Mouse (Mus musculus): ENCODE results near the gene Atg4d. TPM values are rescaled to one million over a fixed set of nuclear protein-coding genes. Genes with fewer than 3 reads are reported as not detected.
"Not testable (repeated sequence)": the region's sequence is repeated elsewhere in the genome, so short reads cannot be mapped to it uniquely, and the experiment has no call there.

Gene Atg4d
- total RNA-seq, 1 experiment, result 23.8 TPM

DNA sequence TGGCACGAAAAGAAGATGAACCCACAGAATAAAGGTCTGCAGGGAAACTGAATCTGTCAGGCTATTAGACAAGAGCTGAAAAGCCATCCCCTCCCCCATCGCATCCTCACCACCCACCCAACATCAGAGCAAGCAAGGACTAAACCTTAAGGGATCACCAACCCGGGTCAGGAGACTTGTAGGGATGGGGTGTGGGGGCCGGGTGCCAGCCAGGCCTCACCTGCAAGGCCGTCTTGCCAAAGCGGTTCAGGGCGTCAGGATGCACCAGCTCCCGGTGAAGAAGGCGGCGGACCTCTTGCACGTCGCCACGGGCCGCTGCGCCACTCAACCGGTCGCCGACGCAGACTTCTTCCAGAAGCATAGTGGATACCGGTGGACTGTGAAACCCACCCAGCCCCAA is 25.5 kb downstream of the Atg4d start:
- H3K9me3 ChIP-seq (ENCODE audit: control insufficient read depth, insufficient read depth, low read depth, low read length), result no peaks in the 10 kb centered on the region
- in situ Hi-C loops (cut with MboI; ENCODE audit: low sequenced_read_pairs in 2 of 2, unreplicated experiment in 2 of 2), result no loop called here
- no peak for TF ChIP-seq ZNF384 (IDR thresholded peaks at IDR 0.05; ENCODE audit: low read depth, low read length)
- no peak for TF ChIP-seq CHD2 (IDR thresholded peaks at IDR 0.05; ENCODE audit: low read depth, low read length)
- no peak for TF ChIP-seq MAFK (IDR thresholded peaks at IDR 0.05; ENCODE audit: insufficient read depth, low read depth, low read length)
- TF ChIP-seq HCFC1 (IDR thresholded peaks at IDR 0.05; ENCODE audit: borderline replicate concordance, insufficient read depth, low read length), result no peak
- no peak for TF ChIP-seq ZC3H11A (IDR thresholded peaks at IDR 0.05; ENCODE audit: borderline replicate concordance, low read depth, low read length)
- no peak for DNase-seq (ENCODE audit: low read depth, low spot score)
- H3K4me1 ChIP-seq (ENCODE audit: control insufficient read depth in 2 of 2, insufficient read depth in 2 of 2, low read length in 2 of 2, poor library complexity in 1 of 2), result peaks cover 2 to 9% of the 10 kb centered on the region in 2 experiments; a peak in 2 of 4 replicates
- H3K27ac ChIP-seq (ENCODE audit: insufficient read depth, low read depth, low read length, poor library complexity, severe bottlenecking), result no peak overlapping the region
- peak overlapping the region; percentile 76 for H3K9ac ChIP-seq (ENCODE audit: insufficient read depth, low read depth, low read length, poor library complexity, severe bottlenecking)
- H3K4me3 ChIP-seq (ENCODE audit: insufficient read depth in 1 of 2, low read depth in 1 of 2, low read length in 2 of 2, poor library complexity in 1 of 2, severe bottlenecking in 1 of 2), result peak overlapping the region; percentile 80 to 99
- H3K36me3 ChIP-seq (ENCODE audit: control insufficient read depth, insufficient read depth, low read length, poor library complexity, severe bottlenecking), result no peaks in the 10 kb centered on the region

DNA sequence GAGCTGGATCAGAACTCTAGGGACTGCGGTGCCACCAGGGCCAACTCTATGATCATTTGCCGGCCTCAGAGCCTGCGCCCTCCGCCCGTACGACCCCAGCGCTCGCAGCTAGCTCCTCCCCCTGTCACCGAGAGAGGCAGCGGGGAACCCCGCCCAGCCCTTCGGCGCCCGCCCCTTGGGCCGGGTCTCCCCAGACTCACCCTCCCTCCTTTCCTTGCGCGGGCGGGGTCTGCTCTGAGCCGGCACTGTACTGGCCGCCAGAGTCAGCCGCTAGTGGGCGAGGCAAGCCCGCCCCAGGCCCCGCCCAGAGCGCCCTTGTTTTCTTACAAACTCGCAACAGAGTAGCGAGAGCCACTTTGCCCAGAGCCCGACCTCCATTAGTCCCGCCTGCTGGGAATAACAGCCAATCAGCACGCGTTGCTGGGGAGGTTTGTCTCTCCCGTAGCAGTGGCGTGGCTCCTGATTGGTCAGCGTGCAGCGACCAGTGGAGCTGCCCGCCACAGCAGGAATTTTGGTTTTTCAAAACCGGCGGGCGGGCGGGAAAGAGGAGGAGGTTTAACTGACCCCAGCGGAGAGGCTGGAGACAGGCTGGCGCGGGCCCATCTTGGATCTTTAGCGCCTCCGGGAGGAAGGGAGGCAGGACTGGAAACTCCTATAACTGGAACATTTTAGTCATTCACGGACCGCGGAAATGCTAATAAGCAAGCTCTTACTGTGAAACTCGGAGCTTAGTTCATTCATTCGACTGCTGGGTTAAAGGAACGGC is 26.1 kb downstream of the Atg4d start, which contains the start of gene Cdkn2d:
Gene Cdkn2d, minus strand, starts transcription at position 386 of the 766 bp plus-strand sequence.
- Histone ChIP-seq H3K4me1 (ENCODE audit: control insufficient read depth in 2 of 2, insufficient read depth in 2 of 2, low read length in 2 of 2, poor library complexity in 1 of 2) (peaks cover 2 to 9% of the 10 kb centered on the region in 2 experiments; a peak in 2 of 4 replicates), H3K9ac (ENCODE audit: insufficient read depth, low read depth, low read length, poor library complexity, severe bottlenecking) (peak within 1 kb of the TSS; percentile 76), H3K36me3 (ENCODE audit: control insufficient read depth, insufficient read depth, low read length, poor library complexity, severe bottlenecking) (no peaks in the 10 kb centered on the region), H3K27ac (ENCODE audit: insufficient read depth, low read depth, low read length, poor library complexity, severe bottlenecking) (peak within 1 kb of the TSS; percentile 46), H3K9me3 (ENCODE audit: control insufficient read depth, insufficient read depth, low read depth, low read length) (no peaks in the 10 kb centered on the region), H3K4me3 (ENCODE audit: insufficient read depth in 1 of 2, low read depth in 1 of 2, low read length in 2 of 2, poor library complexity in 1 of 2, severe bottlenecking in 1 of 2) (peak within 1 kb of the TSS; percentile 80 to 99)
- TF ChIP-seq HCFC1 (IDR thresholded peaks at IDR 0.05; ENCODE audit: borderline replicate concordance, insufficient read depth, low read length), result peak; percentile 61; the same call in 1 of the 2 replicates
- peak; percentile 69; the same call in 1 of the 2 replicates for TF ChIP-seq CHD2 (IDR thresholded peaks at IDR 0.05; ENCODE audit: low read depth, low read length)
- TF ChIP-seq ZC3H11A (IDR thresholded peaks at IDR 0.05; ENCODE audit: borderline replicate concordance, low read depth, low read length), result no peak
- TF ChIP-seq MAFK (IDR thresholded peaks at IDR 0.05; ENCODE audit: insufficient read depth, low read depth, low read length), result no peak
- peak; percentile 87 for TF ChIP-seq ZNF384 (IDR thresholded peaks at IDR 0.05; ENCODE audit: low read depth, low read length)
- DNase-seq (ENCODE audit: low read depth, low spot score), result peak; percentile 100
- in situ Hi-C loops (cut with MboI; ENCODE audit: low sequenced_read_pairs in 2 of 2, unreplicated experiment in 2 of 2), result no loop called here

DNA sequence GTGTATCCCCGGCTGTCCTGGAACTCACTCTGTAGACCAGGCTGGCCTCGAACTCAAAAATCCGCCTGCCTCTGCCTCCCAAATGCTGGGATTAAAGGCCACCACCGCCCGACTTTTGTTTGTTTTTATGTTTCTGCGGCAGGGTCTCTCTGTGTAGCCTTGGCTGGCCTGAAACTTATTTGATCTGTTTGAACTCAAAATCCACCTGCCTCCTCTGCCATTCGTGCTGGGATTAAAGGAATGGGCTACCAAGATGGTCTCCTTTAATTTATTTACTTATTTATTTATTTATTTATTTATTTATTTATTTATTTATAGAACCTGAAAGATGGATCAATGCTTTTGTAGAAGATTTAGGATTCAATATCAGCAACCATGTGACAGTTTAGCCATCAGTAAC is 26.8 kb downstream of the Atg4d start:
- not testable (repeated sequence) for DNase-seq (ENCODE audit: low read depth, low spot score)

DNA sequence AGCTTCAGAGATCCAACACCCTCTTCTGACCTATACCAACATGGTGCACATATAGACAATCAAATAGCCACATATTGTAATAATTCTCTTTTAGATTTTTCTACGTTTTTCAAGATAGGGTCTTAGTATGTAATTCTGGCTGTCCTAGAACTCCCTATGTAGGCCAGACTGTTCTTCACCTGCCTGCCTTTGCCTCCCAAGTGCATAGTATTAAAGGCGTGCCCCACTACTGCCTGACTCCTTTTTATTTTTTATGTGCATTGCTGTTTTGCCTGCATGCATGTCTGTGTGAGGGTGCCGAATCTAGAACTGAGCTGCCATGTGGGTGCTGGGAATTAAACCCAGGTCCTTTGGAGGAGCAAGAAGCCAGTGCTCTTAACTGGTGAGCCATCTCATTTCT is 27.2 kb downstream of the Atg4d start:
- peak overlapping the region in 1 of 2 experiments; percentile 71; a peak in 2 of 4 replicates for H3K4me3 ChIP-seq (ENCODE audit: insufficient read depth in 1 of 2, low read depth in 1 of 2, low read length in 2 of 2, poor library complexity in 1 of 2, severe bottlenecking in 1 of 2)

More for the DNA sequence above, 26.8 kb downstream of the Atg4d start:
- H3K9me3 ChIP-seq (ENCODE audit: control insufficient read depth, insufficient read depth, low read depth, low read length); H3K36me3 ChIP-seq (ENCODE audit: control insufficient read depth, insufficient read depth, low read length, poor library complexity, severe bottlenecking); in situ Hi-C loops (cut with MboI; ENCODE audit: low sequenced_read_pairs in 2 of 2, unreplicated experiment in 2 of 2); H3K4me1 ChIP-seq (ENCODE audit: control insufficient read depth in 2 of 2, insufficient read depth in 2 of 2, low read length in 2 of 2, poor library complexity in 1 of 2): not testable (repeated sequence)
- H3K27ac ChIP-seq (ENCODE audit: insufficient read depth, low read depth, low read length, poor library complexity, severe bottlenecking), result peak overlapping the region; percentile 46
- peak overlapping the region; percentile 54 to 71 for H3K4me3 ChIP-seq (ENCODE audit: insufficient read depth in 1 of 2, low read depth in 1 of 2, low read length in 2 of 2, poor library complexity in 1 of 2, severe bottlenecking in 1 of 2)
- H3K9ac ChIP-seq (ENCODE audit: insufficient read depth, low read depth, low read length, poor library complexity, severe bottlenecking), result peak overlapping the region; percentile 70

More for the DNA sequence above, 27.2 kb downstream of the Atg4d start:
- no peak overlapping the region for H3K27ac ChIP-seq (ENCODE audit: insufficient read depth, low read depth, low read length, poor library complexity, severe bottlenecking)
- in situ Hi-C loops (cut with MboI; ENCODE audit: low sequenced_read_pairs in 2 of 2, unreplicated experiment in 2 of 2), result no loop called here
- TF ChIP-seq HCFC1 (IDR thresholded peaks at IDR 0.05; ENCODE audit: borderline replicate concordance, insufficient read depth, low read length) (no peak), MAFK (IDR thresholded peaks at IDR 0.05; ENCODE audit: insufficient read depth, low read depth, low read length) (no peak), ZC3H11A (IDR thresholded peaks at IDR 0.05; ENCODE audit: borderline replicate concordance, low read depth, low read length) (no peak), CHD2 (IDR thresholded peaks at IDR 0.05; ENCODE audit: low read depth, low read length) (no peak), ZNF384 (IDR thresholded peaks at IDR 0.05; ENCODE audit: low read depth, low read length) (0 out of 2 replicates have a peak, but pooled peaks have one; percentile 24)
- no peak overlapping the region; the same call in 1 of the 2 replicates for H3K9ac ChIP-seq (ENCODE audit: insufficient read depth, low read depth, low read length, poor library complexity, severe bottlenecking)
- H3K9me3 ChIP-seq (ENCODE audit: control insufficient read depth, insufficient read depth, low read depth, low read length), result no peaks in the 10 kb centered on the region
- peaks cover 2 to 4% of the 10 kb centered on the region in 2 experiments; a peak in 2 of 4 replicates for H3K4me1 ChIP-seq (ENCODE audit: control insufficient read depth in 2 of 2, insufficient read depth in 2 of 2, low read length in 2 of 2, poor library complexity in 1 of 2)
- no peak for DNase-seq (ENCODE audit: low read depth, low spot score)
- 0 out of 2 replicates have a peak, but pooled peaks cover 3% of the 10 kb centered on the region for H3K36me3 ChIP-seq (ENCODE audit: control insufficient read depth, insufficient read depth, low read length, poor library complexity, severe bottlenecking)

Measured in ES-E14 (cell line).